Mouse (Mus musculus) natural killer cell, adult 2 months (primary cell): Measurements from ENCODE around the gene Mafg.
"Not testable (repeated sequence)": the region's sequence is repeated elsewhere in the genome, so short reads cannot be mapped to it uniquely, and the experiment has no call there.

Experiments used
- DNase-seq, 2 experiments: peaks; one replicate each; pipeline ENCODE4 v3.0.0; 2022; ENCODE audit warnings: low spot score in 2 of 2

The Mafg gene

DNA sequence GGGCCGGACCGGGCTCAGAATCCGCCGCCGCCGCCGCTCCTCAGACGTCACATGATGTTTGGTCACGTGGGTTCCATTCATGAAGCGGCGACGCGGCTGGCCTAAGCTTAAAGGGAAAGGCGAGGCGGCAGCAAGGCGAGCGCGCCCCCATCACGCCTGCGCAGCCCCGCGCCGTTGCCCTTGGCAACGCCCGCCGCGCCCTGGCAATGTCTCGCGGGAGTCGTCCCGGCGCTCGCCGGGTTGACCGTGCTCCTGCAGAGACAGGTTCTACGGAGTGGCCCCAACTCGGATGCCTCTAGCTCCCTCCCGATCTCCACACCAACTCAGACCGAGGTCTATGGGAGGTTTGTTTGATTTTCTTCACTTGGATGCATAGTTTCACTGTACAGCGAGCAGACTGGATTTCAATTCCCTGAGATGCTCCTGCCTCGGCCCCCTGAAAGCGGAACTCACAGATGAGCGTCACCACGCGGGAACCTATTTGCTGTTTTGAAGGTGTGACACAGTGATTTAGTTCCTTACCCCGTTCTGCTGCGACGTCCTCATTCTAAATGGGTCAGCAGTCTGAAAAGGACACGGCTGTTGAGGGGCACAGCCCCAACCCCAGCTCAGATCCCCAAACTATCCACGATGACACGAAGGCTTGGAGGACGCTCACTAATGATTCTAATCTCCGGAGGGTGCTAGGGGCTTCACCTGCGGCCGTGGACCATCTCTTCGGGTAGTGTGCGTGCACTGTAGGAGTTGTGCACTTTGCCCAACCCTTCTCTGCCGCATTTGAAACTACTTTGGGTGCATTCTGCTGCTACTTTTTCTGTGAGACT lies at the start of gene Mafg:
Mafg (minus strand) TSS at position 81 of the 824 bp plus-strand sequence.
- DNase-seq = peak; percentile 85 to 88

DNA sequence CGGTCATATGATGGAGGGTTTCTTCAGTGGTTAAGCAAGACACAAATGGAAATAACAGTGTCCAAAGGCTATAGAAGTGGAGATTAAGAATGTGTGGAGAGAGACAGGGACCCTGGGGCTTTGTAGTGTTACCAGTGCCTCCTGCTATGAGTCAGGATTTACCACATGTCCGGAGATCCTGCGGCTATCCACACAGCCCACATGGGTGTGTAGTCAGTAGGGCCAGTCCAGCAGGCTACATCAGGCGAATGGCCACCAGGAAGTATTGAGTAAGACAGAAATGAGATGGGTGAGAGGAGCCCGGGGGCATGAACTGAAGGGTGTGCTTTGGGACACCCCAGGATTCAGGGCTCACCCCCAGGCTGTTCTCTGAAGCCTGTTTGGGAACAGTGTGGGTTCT lies 49.3 kb upstream of the Mafg start:
- DNase-seq = no peak

- DNase-seq = peak in 1 of 2 experiments; percentile 36
Measured at GRCm38 (mm10) chr11:120679909-120680308, 46.5 kb upstream of the Mafg start.

DNA sequence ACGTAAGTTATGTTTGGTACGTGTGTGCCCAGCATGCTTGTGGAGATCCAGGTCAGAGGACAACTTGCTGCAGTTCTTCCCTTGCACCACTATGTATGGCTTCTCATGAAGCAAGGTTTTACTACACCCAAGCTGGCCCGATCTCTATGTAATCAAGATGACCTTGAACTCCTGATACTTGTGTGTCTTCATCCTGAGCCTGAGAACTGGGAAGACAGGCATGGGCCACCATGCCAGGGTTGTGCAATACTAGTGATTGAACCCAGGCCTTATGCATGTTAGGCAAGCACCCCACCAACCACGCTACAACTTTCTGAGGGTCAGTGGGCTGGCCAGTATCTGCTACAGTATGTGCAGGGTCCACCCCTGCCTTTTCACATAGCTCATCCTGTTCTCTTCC lies 43.6 kb upstream of the Mafg start:
- DNase-seq = no peak

DNA sequence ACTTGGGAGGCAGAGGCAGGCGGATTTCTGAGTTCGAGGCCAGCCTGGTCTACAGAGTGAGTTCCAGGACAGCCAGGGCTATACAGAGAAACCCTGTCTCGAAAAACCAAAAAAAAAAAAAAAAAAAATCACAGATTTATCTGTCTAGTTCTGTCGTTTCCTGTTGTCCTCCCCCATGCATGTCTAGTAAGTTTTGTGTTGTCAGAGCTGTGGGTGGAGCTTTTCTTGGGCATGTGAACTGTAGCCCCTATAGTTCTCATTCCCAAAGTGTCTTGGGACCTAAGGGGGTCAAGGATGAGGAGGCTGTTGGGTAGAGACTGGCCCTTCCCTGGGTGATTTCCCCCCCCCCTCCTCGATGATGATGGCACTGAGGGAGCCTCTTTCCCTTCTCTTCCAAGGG lies 42.5 kb upstream of the Mafg start:
- not testable (repeated sequence) for DNase-seq

GRCm38 (mm10) chr11:120673594-120674122 lies 40.3 kb upstream of the Mafg start:
- DNase-seq = no peak

GRCm38 (mm10) chr11:120672687-120673593 lies 39.5 kb upstream of the Mafg start, which contains the start of gene Aspscr1:
Gene Aspscr1, plus strand, starts transcription at chr11:120672973.
- DNase-seq = peak; percentile 93 to 94

GRCm38 (mm10) chr11:120666617-120667016 lies 33.2 kb upstream of the Mafg start:
- DNase-seq = no peak

DNA sequence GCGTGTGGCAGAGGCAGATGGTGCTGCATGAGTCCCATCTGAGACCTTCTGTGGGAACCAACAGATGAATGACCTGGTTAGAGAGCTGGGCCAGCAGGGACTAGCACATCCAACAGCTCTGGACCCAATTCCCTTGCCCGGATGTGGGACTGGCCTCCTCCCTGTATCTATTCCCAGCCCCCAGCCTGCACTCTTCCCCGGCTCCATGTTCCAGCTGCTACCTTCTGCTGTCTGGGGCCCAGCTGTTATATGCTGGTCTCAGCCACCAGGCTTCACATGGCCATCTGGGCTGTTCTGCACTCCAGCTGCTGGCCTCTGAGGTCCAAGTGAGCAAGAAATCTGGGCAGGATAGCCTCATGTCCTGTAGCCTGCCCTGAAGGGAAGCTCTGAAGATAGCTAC lies 32.0 kb upstream of the Mafg start:
- no peak for DNase-seq

DNA sequence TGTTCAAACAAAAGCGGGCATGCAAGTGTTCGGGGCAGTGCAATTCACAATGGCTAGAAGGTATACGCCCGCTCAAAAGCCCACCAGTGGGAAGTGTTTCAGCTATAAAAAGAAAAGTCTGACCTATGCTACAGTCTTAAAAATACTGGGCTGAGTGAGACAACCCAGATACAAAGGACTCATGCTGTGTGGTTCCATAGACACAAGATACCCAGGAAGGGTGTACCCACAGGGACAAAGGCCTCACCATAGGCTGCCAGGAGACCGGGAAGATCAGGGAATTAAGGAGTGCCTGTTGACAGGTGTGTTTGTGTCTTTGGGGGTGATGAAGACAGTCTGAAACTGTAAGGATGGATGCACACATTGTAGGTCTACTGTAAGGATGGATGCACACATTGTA lies 30.3 kb upstream of the Mafg start:
- no peak for DNase-seq

- no peak for DNase-seq
Measured at GRCm38 (mm10) chr11:120662759-120663158, 29.4 kb upstream of the Mafg start.

- DNase-seq = no peak
Measured at GRCm38 (mm10) chr11:120661076-120661460, 27.7 kb upstream of the Mafg start, which contains the start of gene Notum. Gene Notum, minus strand, starts transcription at chr11:120661175.

DNA sequence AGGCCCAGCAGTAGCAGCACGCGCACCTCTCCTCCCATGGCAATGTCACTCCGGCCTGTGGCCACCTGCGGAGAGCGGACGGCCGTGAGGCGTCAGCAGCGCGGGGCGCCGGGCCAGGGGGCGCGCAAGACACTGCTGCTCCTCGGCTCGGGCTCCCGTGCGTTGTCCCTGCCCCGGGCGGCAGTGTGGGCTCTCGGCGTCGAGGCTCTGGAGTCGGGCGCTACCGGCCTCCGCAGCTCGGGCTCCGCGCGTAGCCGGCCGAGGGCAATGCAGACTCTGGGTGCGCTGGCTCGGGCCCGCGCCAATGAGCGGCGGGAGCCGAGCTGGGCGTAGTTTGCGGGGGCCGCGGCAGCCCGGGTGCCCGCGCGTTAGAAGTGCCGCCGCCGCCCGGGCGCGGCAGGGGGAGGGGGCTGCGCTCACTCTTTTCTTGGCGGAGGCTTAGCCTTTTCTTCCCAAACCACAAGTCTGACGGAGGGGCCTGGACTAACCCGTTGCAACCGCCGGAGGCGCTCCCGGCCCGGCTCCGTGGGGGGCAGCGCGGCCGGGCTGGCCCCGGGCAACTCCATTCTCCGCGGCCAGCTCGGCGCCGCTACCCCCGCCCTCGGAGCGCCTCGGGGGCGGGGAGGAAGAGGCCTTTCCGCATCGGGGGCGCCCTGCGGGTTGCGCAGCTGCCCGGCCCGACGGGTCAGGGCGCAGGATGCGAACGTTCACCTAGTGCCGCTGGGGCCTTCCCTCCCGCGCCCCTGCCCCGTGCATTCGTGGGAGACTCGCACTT lies 27.1 kb upstream of the Mafg start:
- no peak for DNase-seq

DNA sequence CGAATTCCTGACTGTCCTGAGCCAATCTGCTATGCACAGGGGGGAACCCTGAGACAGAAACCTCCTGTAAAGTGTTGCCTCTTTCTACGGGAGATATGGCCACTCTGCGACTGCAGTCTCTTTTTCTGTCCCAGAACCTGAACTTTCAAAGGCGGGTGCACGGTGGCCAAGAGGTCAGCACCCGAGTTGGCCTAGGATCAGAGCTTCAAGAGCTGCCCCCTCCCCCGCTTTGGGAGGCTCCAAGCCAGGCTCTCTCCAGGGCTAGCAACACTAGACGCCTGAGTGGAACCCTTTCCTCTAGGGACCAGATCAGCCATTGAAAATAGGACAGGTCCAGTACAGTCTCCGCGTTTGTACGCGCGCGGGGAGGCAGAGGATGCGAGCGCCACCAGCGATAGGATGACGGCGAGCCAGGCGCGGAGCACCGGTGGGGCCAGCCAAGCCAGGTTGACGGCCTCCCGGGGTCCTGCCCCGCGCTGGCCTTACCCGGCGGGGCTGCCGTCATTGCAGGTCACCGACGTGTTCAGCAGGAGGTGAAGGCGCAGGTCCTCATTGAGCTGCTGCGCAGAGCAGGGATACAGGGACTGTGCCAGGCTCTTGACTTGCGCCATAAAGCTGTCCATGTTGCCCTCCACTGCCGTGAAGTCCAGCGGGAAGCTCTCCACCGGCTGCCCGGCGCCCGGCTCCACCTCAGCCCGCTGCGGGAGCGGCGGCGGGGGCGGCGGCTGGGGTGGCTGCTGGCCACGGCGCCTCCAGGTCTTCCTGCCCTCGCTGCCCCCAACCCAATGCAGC lies 26.3 kb upstream of the Mafg start:
- DNase-seq = no peak

- peak; percentile 50 to 74 for DNase-seq
Measured at GRCm38 (mm10) chr11:120658876-120659410, 25.5 kb upstream of the Mafg start.

DNA sequence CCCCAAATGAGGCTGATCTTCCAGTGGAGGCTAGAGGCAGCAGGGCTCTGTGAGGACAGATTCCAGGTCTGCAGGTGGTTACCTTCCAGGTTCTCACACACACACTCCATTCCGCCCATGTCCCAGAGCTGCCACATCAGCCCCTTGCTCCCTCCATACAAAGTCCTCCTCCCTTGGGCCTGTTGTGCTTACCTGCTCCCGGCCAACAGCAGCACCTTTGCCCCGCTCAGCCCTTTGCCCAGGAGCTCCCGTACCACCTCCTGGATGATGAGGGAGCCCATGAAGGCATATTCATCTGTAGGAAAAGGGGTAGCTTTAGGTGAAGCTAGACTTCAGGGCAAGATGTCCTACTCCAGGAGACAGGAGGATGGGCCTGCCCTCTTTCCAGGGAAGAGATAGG lies 23.9 kb upstream of the Mafg start:
- DNase-seq = no peak

DNA sequence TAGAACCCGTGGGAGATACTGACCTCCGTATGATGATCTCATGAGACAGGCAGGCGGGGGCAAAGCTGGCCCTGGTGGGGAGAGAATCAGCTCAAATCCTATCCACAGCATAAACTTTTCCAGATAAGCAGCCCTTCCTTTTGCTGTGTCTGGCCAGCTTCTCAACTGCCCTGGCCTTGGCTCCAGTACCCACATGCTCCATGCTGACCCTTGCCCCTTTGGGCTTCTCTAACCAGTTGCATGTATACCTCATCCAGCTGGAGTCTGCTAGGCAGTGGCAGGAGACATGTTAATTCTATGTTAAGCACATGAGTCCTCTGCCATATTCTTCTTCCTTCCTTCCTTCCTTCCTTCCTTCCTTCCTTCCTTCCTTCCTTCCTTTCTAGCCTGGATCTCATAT lies 21.3 kb upstream of the Mafg start:
- DNase-seq = no peak

GRCm38 (mm10) chr11:120651872-120652271 lies 18.5 kb upstream of the Mafg start:
- DNase-seq = no peak

- DNase-seq = no peak
Measured at GRCm38 (mm10) chr11:120648001-120648476, 14.6 kb upstream of the Mafg start, which contains the start of gene Myadml2. Gene Myadml2, minus strand, starts transcription at chr11:120648158.
